Mouse (Mus musculus) intestine, embryonic 15.5 days (tissue): ENCODE measurements around the gene Nsf. TPM values are rescaled to one million over a fixed set of nuclear protein-coding genes. Genes with fewer than 3 reads are reported as not detected.

Experiments
- ATAC-seq: fragments of 200-750 bp; cut with Nextera tagmentation; 2 replicates; pipeline ENCODE4 v1.8.0; 2017; ENCODE audit warnings: moderate TSS enrichment, moderate library complexity
- H3K27ac ChIP-seq: fragments of 300-500 bp; sonication (generic); 2 replicates; pipeline ENCODE4 v1.5.1; 2015; ENCODE audit warnings: mild to moderate bottlenecking, inconsistent platforms
- H3K27me3 ChIP-seq: fragments of 300-500 bp; sonication (generic); replicated peaks from 2 replicates; pipeline ENCODE4 v1.6.1; 2015; ENCODE audit warnings: inconsistent platforms
- H3K36me3 ChIP-seq: fragments of 300-500 bp; sonication (generic); 2 replicates; pipeline ENCODE4 v1.6.1; 2015; ENCODE audit warnings: inconsistent platforms
- H3K4me1 ChIP-seq: fragments of 300-500 bp; sonication (generic); replicated peaks from 2 replicates; pipeline ENCODE4 v1.6.1; 2015; ENCODE audit warnings: inconsistent platforms
- H3K4me2 ChIP-seq: fragments of 300-500 bp; sonication (generic); replicated peaks from 2 replicates; pipeline ENCODE4 v1.6.1; 2015; ENCODE audit warnings: mild to moderate bottlenecking, inconsistent platforms
- H3K4me3 ChIP-seq: fragments of 300-500 bp; sonication (generic); replicated peaks from 2 replicates; pipeline ENCODE4 v1.5.1; 2015; ENCODE audit warnings: inconsistent platforms
- H3K9ac ChIP-seq: fragments of 300-500 bp; sonication (generic); 2 replicates; pipeline ENCODE4 v1.6.1; 2015; ENCODE audit warnings: inconsistent platforms
- H3K9me3 ChIP-seq: fragments of 300-500 bp; sonication (generic); 2 replicates; pipeline ENCODE4 v1.6.1; 2016; ENCODE audit warnings: inconsistent platforms
- WGBS: fragments of 180-500 bp; shearing (Covaris S2); methylation state at CpG from one replicate; pipeline ENCODE4 v1.1.7; 2015; 5-methylcytosine and 5-hydroxymethylcytosine counted together
- polyA plus RNA-seq: library from polyadenylated mRNA; unstranded; fragments of >200 nt; fragmentation: Nextera tagmentation; extraction: Ambion mirVana; gene quantifications from 2 replicates; pipeline ENCODE4 v1.2.1, GENCODE M21; 2015

Nsf gene
- polyA plus RNA-seq, 1 experiment from 2014 or later = 47.9 TPM

DNA sequence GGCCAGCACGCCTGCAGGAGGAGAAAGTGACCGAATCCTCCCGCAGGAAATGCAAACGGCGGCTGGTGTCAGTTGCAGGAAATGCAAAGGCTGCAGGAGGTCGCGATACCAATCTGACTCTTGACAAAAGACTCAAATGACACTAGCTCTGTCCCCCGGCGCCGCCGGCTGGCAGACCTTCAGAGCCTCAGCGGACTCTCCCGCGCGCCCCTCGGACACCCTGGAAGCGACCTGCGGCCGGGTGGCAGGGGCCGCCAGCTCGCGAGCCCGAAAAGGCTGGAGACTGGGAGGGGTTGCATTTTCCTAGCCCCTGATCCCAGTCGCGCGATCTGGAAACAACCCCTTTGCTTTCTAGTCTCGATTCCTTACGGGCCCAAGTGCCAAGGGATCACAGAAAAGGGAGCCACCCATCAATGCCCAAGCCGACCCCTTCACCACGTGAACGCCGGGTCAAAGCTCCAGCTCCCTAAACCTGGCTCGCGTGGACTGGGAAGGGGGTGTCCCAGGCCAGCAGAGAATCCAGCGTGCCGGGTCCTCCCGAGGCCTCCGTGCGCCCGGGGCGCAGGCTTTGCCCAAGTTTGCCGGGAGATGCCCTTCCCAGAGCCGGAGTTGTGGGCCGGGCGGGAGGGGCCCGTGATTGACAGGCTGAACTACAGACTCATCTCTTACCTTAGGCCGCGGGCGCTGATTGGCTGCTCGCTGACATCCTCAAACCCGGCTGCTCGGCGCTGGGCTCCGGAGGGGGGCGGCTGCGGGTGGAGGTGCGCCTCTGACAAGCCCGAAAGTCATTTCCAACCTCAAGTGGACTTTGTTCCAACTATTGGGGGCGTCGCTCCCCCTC is 180.2 kb downstream of the Nsf start, which contains the start of gene Wnt3:
Gene Wnt3 (plus strand): TSS at position 764 of the 841 bp plus-strand sequence.
- under 1% methylated on average over 60 of the region's 60 CpGs for WGBS
- Histone ChIP-seq H3K36me3 (no peaks in the 10 kb centered on the region), H3K9ac (no peak within 1 kb of the TSS), H3K27me3 (peaks cover 89% of the 10 kb centered on the region), H3K9me3 (no peaks in the 10 kb centered on the region), H3K4me1 (peaks cover 21% of the 10 kb centered on the region), H3K4me3 (peak within 1 kb of the TSS; percentile 31), H3K27ac (no peak within 1 kb of the TSS), H3K4me2 (peak within 1 kb of the TSS; percentile 61)
- peak; percentile 59; the same call in 1 of the 2 replicates for ATAC-seq

DNA sequence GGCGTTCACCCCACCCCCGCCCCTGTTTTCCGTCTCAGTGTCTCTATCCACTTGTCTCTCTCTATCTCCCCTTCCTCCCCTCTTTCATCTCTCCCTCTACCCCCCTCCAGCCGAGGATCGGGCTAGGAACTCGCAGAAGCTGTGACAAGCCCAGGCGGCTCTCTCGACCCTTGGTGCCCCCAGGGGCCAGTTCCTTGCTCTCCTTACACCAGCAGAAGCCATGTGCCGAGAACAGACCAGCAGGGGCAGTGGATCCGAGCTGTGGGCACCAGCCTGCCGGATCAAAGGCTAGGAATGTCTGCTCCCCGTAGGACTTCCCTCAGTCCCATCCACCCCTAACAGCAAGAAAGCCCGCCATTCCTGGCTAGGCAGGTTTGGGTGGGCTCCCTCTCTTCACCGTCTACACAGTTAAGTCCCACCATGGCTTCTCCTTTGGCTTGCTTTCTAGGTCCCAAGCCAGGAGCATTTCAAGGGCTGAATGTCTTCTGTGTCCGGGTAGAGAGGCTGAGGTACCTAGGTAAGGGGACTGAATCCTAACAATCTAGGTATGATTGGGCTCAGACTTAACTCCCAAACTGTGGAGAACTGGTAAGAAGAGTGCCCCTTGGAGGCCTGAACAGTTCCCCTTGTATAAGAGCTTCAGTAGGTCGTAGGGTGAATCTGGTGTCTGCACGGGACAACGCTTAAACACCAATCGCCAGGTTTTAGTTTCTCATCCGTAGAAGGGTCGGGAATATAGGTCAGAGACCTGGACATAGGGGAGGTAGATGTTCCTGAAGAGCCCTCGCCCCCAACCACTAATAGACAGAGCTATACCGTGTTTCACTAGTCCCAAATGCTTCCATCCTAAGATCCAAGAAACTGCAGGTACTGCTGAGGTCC is 181.1 kb downstream of the Nsf start:
- H3K27me3 ChIP-seq = peaks cover 94% of the 10 kb centered on the region
- H3K36me3 ChIP-seq = no peaks in the 10 kb centered on the region
- no peak for ATAC-seq
- H3K4me2 ChIP-seq = peak overlapping the region; percentile 61
- H3K9me3 ChIP-seq = no peaks in the 10 kb centered on the region
- peaks cover 21% of the 10 kb centered on the region for H3K4me1 ChIP-seq
- no peak overlapping the region for H3K9ac ChIP-seq
- no peak overlapping the region for H3K4me3 ChIP-seq
- H3K27ac ChIP-seq = no peak overlapping the region
- 1% methylated on average over 23 of the region's 23 CpGs for WGBS

Other genes with a start within 250 kb of the Nsf start
- 0.04 and 0.08 TPM in 2 replicates for gene Wnt9b, start 204.2 kb downstream of the Nsf start, polyA plus RNA-seq
- 0.31 and 0.49 TPM in 2 replicates for gene Wnt3, start 179.9 kb downstream of the Nsf start, polyA plus RNA-seq
- 43.6 and 48.2 TPM in 2 replicates for gene Arf2, start 12.7 kb upstream of the Nsf start, polyA plus RNA-seq
- 0.09 TPM in 2 replicates for gene Crhr1, start 178.8 kb upstream of the Nsf start, polyA plus RNA-seq
- not detected in 2 replicates for gene Sppl2c, start 232.3 kb upstream of the Nsf start, polyA plus RNA-seq